ENCODE assay signal across 8 mouse cellular contexts in the genomic region with DNA sequence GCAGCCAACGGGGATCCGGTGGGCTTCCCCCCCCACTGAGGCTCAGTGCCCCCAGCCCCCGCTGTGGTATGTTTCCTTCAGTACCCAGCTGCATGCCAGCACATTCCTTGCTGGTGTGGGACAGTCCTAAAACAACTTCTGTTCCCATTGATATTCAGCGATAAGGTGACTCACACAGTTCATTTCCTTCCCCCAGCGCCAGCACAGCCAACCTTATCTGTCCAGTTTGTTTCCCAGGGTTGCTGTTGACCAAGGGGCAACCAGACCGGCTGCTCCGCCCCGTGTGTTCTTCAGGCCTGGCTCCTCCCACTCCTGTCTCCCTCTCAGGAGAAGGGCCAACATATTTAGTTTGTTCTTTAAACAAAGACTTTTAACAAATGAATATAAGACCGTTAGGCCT. TPM values are rescaled to one million over a fixed set of nuclear protein-coding genes. Genes with fewer than 3 reads are reported as not detected.
A peak's percentile ranks its signal among the peaks of the same experiment; 100 is the strongest.
DNase-seq lines count a peak whose midpoint lies in the region; ATAC-seq and TF ChIP-seq lines count a peak whose summit lies in the region.

No protein-coding gene starts in this region.

- intact Hi-C loops in heart, postnatal 25 days (cut with DNase I), result loop anchor here (5.0 kb wide), 1 partner anchor 140 kb away; a partner anchor contains a TSS

- H3K36me3 ChIP-seq in C2C12 (ENCODE audit: control insufficient read depth, insufficient read depth), result peaks cover 55% of the 10 kb centered on the region
- no peaks in the 10 kb centered on the region for H3K36me3 ChIP-seq in liver, embryonic 13.5 days

- H3K9ac ChIP-seq in liver, embryonic 13.5 days, result peak overlapping the region; percentile 42

- 3% methylated on average over 9 of the region's 9 CpGs for WGBS in liver, embryonic 13.5 days (ENCODE audit: insufficient replicate concordance)

- peaks cover 58% of the 10 kb centered on the region for H3K4me1 ChIP-seq in liver, embryonic 13.5 days (replicated peaks)

- no peak for TF ChIP-seq CTCF in C2C12 (IDR thresholded peaks at IDR 0.05; ENCODE audit: control insufficient read depth, insufficient read depth, insufficient read length)

- no peaks in the 10 kb centered on the region for H3K79me2 ChIP-seq in C2C12 (ENCODE audit: control insufficient read depth, insufficient read depth)

- no peak overlapping the region for H3K4me3 ChIP-seq in C2C12 (ENCODE audit: insufficient read depth, poor library complexity, severe bottlenecking)
- peak overlapping the region; percentile 21 for H3K4me3 ChIP-seq in liver, embryonic 13.5 days (replicated peaks)

- H3K79me3 ChIP-seq in C2C12 (ENCODE audit: low read depth), result no peaks in the 10 kb centered on the region

- peak overlapping the region; percentile 84 for H3K27ac ChIP-seq in liver, embryonic 13.5 days

- ATAC-seq in liver, embryonic 13.5 days (ENCODE audit: low read depth), result peak; percentile 80
- ATAC-seq in inflammation-experienced regulatory T-cells, adult 6 months, result no peak

- peak overlapping the region; percentile 64 for H3K4me2 ChIP-seq in liver, embryonic 13.5 days

- H3K9me3 ChIP-seq in liver, embryonic 13.5 days (replicated peaks), result no peaks in the 10 kb centered on the region

- no peaks in the 10 kb centered on the region for H3K27me3 ChIP-seq in C2C12 (ENCODE audit: control insufficient read depth, insufficient read depth, insufficient read length)
- no peaks in the 10 kb centered on the region for H3K27me3 ChIP-seq in liver, embryonic 13.5 days

- DNase-seq in c-Kit-negative CD71-positive TER-119-positive erythroid progenitor cells, embryonic 14.5 days (ENCODE audit: low read depth, low spot score), result peak; percentile 25
- DNase-seq in heart, postnatal 25 days (ENCODE audit: low spot score), result peak; percentile 71
- peak; percentile 57 for DNase-seq in liver, embryonic 13.5 days
- DNase-seq in thymus, postnatal 4 days, result no peak
- DNase-seq in right cerebral cortex, postnatal 14 days, result no peak
- no peak for DNase-seq in right cerebral cortex, adult 18-20 months

- H3ac ChIP-seq in C2C12 (ENCODE audit: control insufficient read depth, insufficient read length, low read depth), result no peak overlapping the region

TF ChIP-seq in C2C12, 6 proteins besides CTCF, POLR2A, EP300 and RAD21:
- TF ChIP-seq MYOG (IDR thresholded peaks at IDR 0.05; ENCODE audit: control insufficient read depth, extremely low read depth, insufficient read length), result no peak
- peak; percentile 8 for TF ChIP-seq MYOD1 (IDR thresholded peaks at IDR 0.05; ENCODE audit: control insufficient read depth, insufficient read length, low read depth)

RNA-seq across cellular contexts. Expression of a gene that starts 54.7 kb away (rescaled TPM):
- polyA plus RNA-seq in C2C12 (2012; fragmentation: generic; extraction: Trizol), result 91.0 TPM
- 100 to 1,000 TPM; 105 to 109 TPM for total RNA-seq in heart, postnatal 25 days (2021)
- polyA plus RNA-seq in liver, embryonic 13.5 days (2015; fragmentation: Nextera tagmentation; extraction: Ambion mirVana), result 40.7 and 40.8 TPM in 2 replicates
- polyA plus RNA-seq in inflammation-experienced regulatory T-cells, adult 6 months (2017; shearing (Covaris generic)), result 10 to 100 TPM in 2 of 3 experiments, 1 to 10 TPM in 1; 4.9 to 14.0 (median 11.7) TPM

Comparison
In these comparisons a context has a peak if more than half of its experiments do, and no peak if none do; other contexts are left out.
1. DNase-seq: peak in c-Kit-negative CD71-positive TER-119-positive erythroid progenitor cells, embryonic 14.5 days (single experiment), heart, postnatal 25 days (single experiment) and liver, embryonic 13.5 days (single experiment); none in thymus, postnatal 4 days (single experiment), right cerebral cortex, postnatal 14 days (single experiment) and right cerebral cortex, adult 18-20 months (single experiment).